8 mouse cellular contexts compared by ENCODE assay signal in genomic region chr11:83753581-83754181, GRCm38 (mm10). TPM values are rescaled to one million over a fixed set of nuclear protein-coding genes. Genes with fewer than 3 reads are reported as not detected.
DNase-seq lines count a peak whose midpoint lies in the region; ATAC-seq and TF ChIP-seq lines count a peak whose summit lies in the region.

TSS of gene Heatr6 (plus strand) at chr11:83753696.

- TF ChIP-seq EP300 in liver, postnatal 0 days (IDR thresholded peaks at IDR 0.05; ENCODE audit: low read depth), result no peak

- intact Hi-C loops in heart, postnatal 10 days (cut with DNase I), result no loop called here

- ATAC-seq in forebrain, embryonic 13.5 days, result peak; percentile 98
- ATAC-seq in liver, postnatal 0 days, result peak; percentile 99
- ATAC-seq in neural tube, embryonic 14.5 days (ENCODE audit: low read depth), result peak; percentile 98

- no peaks in the 10 kb centered on the region for H3K27me3 ChIP-seq in E14TG2a.4 (ENCODE audit: insufficient read depth, low read length)
- peaks cover 19% of the 10 kb centered on the region for H3K27me3 ChIP-seq in forebrain, embryonic 13.5 days
- no peaks in the 10 kb centered on the region for H3K27me3 ChIP-seq in liver, postnatal 0 days (ENCODE audit: insufficient read depth, low read length)
- H3K27me3 ChIP-seq in neural tube, embryonic 14.5 days (ENCODE audit: control insufficient read depth, insufficient read depth, low read length), result 0 out of 2 replicates have a peak, but pooled peaks cover 3% of the 10 kb centered on the region

- H3K9me3 ChIP-seq in E14TG2a.4 (ENCODE audit: low read length), result peaks cover 12% of the 10 kb centered on the region
- H3K9me3 ChIP-seq in forebrain, embryonic 13.5 days (replicated peaks), result no peaks in the 10 kb centered on the region
- no peaks in the 10 kb centered on the region for H3K9me3 ChIP-seq in liver, postnatal 0 days (ENCODE audit: low read length)
- no peaks in the 10 kb centered on the region for H3K9me3 ChIP-seq in neural tube, embryonic 14.5 days (ENCODE audit: control insufficient read depth, low read length)

- DNase-seq in c-Kit-positive CD71-positive TER-119-positive erythroid progenitor cells, embryonic 14.5 days (ENCODE audit: low spot score), result peak; percentile 85
- DNase-seq in heart, postnatal 10 days, result peak; percentile 92 to 95
- DNase-seq in large intestine, adult 2 months (ENCODE audit: low read depth, low spot score), result peak; percentile 72
- peak; percentile 90 for DNase-seq in liver, postnatal 0 days
- DNase-seq in testis, postnatal 10 days (ENCODE audit: low spot score), result peak; percentile 91

- H3K36me3 ChIP-seq in E14TG2a.4 (ENCODE audit: insufficient read depth, low read length), result peaks cover 34% of the 10 kb centered on the region
- H3K36me3 ChIP-seq in forebrain, embryonic 13.5 days (ENCODE audit: poor library complexity, severe bottlenecking), result peaks cover 30% of the 10 kb centered on the region
- H3K36me3 ChIP-seq in liver, postnatal 0 days (replicated peaks; ENCODE audit: insufficient read depth, low read length), result peaks cover 27% of the 10 kb centered on the region
- H3K36me3 ChIP-seq in neural tube, embryonic 14.5 days (ENCODE audit: control insufficient read depth, insufficient read depth, low read length), result peaks cover 17% of the 10 kb centered on the region

- peak within 1 kb of the TSS; percentile 90 for H3K4me3 ChIP-seq in E14TG2a.4 (replicated peaks; ENCODE audit: low read length)
- peak within 1 kb of the TSS; percentile 78 for H3K4me3 ChIP-seq in forebrain, embryonic 13.5 days
- peak within 1 kb of the TSS; percentile 78 for H3K4me3 ChIP-seq in liver, postnatal 0 days (ENCODE audit: low read depth, low read length)
- peak within 1 kb of the TSS; percentile 64 for H3K4me3 ChIP-seq in neural tube, embryonic 14.5 days (ENCODE audit: low read depth, low read length)

- under 1% methylated on average over 47 of the region's 47 CpGs for WGBS in forebrain, embryonic 13.5 days
- WGBS in large intestine, adult 2 months, result under 1% methylated on average over 47 of the region's 47 CpGs
- under 1% methylated on average over 47 of the region's 47 CpGs for WGBS in liver, postnatal 0 days (ENCODE audit: insufficient replicate concordance)
- WGBS in neural tube, embryonic 14.5 days, result under 1% methylated on average over 47 of the region's 47 CpGs

- no peak for TF ChIP-seq CTCF in E14TG2a.4 (conservative IDR thresholded peaks at IDR 0.05; ENCODE audit: low read length)
- 0 out of 2 replicates have a peak, but pooled peaks have one; percentile 5 for TF ChIP-seq CTCF in liver, postnatal 0 days (IDR thresholded peaks at IDR 0.05; ENCODE audit: low read depth)

- H3K9ac ChIP-seq in forebrain, embryonic 13.5 days, result peak within 1 kb of the TSS; percentile 86
- peak within 1 kb of the TSS; percentile 80 for H3K9ac ChIP-seq in liver, postnatal 0 days (replicated peaks)
- peak within 1 kb of the TSS; percentile 76 for H3K9ac ChIP-seq in neural tube, embryonic 14.5 days (replicated peaks; ENCODE audit: low read depth, low read length)

- H3K4me1 ChIP-seq in E14TG2a.4 (replicated peaks; ENCODE audit: low read depth, low read length), result peaks cover 17% of the 10 kb centered on the region
- H3K4me1 ChIP-seq in forebrain, embryonic 13.5 days, result peaks cover 16% of the 10 kb centered on the region
- peaks cover 12% of the 10 kb centered on the region for H3K4me1 ChIP-seq in liver, postnatal 0 days (ENCODE audit: insufficient read depth)
- H3K4me1 ChIP-seq in neural tube, embryonic 14.5 days (ENCODE audit: control insufficient read depth, insufficient read depth, low read length), result peaks cover 13% of the 10 kb centered on the region

- H3K27ac ChIP-seq in forebrain, embryonic 13.5 days, result peak within 1 kb of the TSS; percentile 84
- H3K27ac ChIP-seq in liver, postnatal 0 days (ENCODE audit: low read depth), result peak within 1 kb of the TSS; percentile 77
- peak within 1 kb of the TSS; percentile 83 for H3K27ac ChIP-seq in neural tube, embryonic 14.5 days (ENCODE audit: low read depth, low read length)

- H3K4me2 ChIP-seq in forebrain, embryonic 13.5 days, result peak within 1 kb of the TSS; percentile 70
- H3K4me2 ChIP-seq in liver, postnatal 0 days (ENCODE audit: low read depth, low read length), result peak within 1 kb of the TSS; percentile 82
- H3K4me2 ChIP-seq in neural tube, embryonic 14.5 days (ENCODE audit: low read depth, low read length), result peak within 1 kb of the TSS; percentile 73

RNA-seq across cellular contexts. Expression of gene Heatr6, which starts in this region (rescaled TPM):
- polyA plus RNA-seq in forebrain, embryonic 13.5 days (2015; fragmentation: Nextera tagmentation; extraction: Ambion mirVana), result 39.1 and 40.6 TPM in 2 replicates
- total RNA-seq in heart, postnatal 10 days (2021), result 1 to 10 TPM; 8.0 to 8.2 TPM
- polyA plus RNA-seq in large intestine, adult 2 months (2012; rRNA removed), result 12.1 and 24.6 TPM in 2 replicates
- 5.6 and 6.0 TPM in 2 replicates for polyA plus RNA-seq in liver, postnatal 0 days (2015; fragmentation: Nextera tagmentation; extraction: Ambion mirVana)
- 36.3 and 41.7 TPM in 2 replicates for polyA plus RNA-seq in neural tube, embryonic 14.5 days (2014; fragmentation: Nextera tagmentation; extraction: Ambion mirVana)

Comparison
In these comparisons a context has a peak if more than half of its experiments do, and no peak if none do; other contexts are left out.
1. Peak in every context shown above with its lines: DNase-seq, ATAC-seq, H3K4me3 ChIP-seq and H3K27ac ChIP-seq.